Mouse (Mus musculus) hindbrain, embryonic 10.5 days (tissue): Measurements from ENCODE around the gene P3h4. TPM values are rescaled to one million over a fixed set of nuclear protein-coding genes. Genes with fewer than 3 reads are reported as not detected.
A peak's percentile ranks its signal among the peaks of the same experiment; 100 is the strongest.

ENCODE experiments used
- DNase-seq: peaks from one replicate; pipeline ENCODE4 v3.0.0-alpha.2; 2017; ENCODE audit warnings: low spot score
- H3K27ac ChIP-seq: fragments of 300-500 bp; sonication (generic); 2 replicates; pipeline ENCODE4 v1.5.1; 2016; ENCODE audit warnings: mild to moderate bottlenecking, moderate library complexity
- H3K27me3 ChIP-seq: fragments of 300-500 bp; sonication (generic); 2 replicates; pipeline ENCODE4 v1.6.1; 2016; ENCODE audit warnings: mild to moderate bottlenecking; ENCODE audit not compliant: poor library complexity, insufficient read depth, severe bottlenecking
- H3K36me3 ChIP-seq: fragments of 300-500 bp; sonication (generic); 2 replicates; pipeline ENCODE4 v1.6.1; 2016; ENCODE audit warnings: mild to moderate bottlenecking, moderate library complexity
- H3K4me1 ChIP-seq: fragments of 300-500 bp; sonication (generic); replicated peaks from 2 replicates; pipeline ENCODE4 v1.6.1; 2016; ENCODE audit warnings: mild to moderate bottlenecking
- H3K4me3 ChIP-seq: fragments of 300-500 bp; sonication (generic); 2 replicates; pipeline ENCODE4 v1.5.1; 2016; ENCODE audit warnings: mild to moderate bottlenecking, moderate library complexity
- H3K9me3 ChIP-seq: fragments of 300-500 bp; sonication (generic); 2 replicates; pipeline ENCODE4 v1.6.1; 2016; ENCODE audit warnings: mild to moderate bottlenecking, moderate library complexity
- WGBS: fragments of 180-500 bp; shearing (Covaris S2); methylation state at CpG from one replicate; pipeline ENCODE4 v1.1.7; 2016; 5-methylcytosine and 5-hydroxymethylcytosine counted together
- polyA plus RNA-seq: library from polyadenylated mRNA; unstranded; fragments of >200 nt; fragmentation: Nextera tagmentation; extraction: Ambion mirVana; gene quantifications from 2 replicates; pipeline ENCODE4 v1.2.1, GENCODE M21; 2016

P3h4 gene
- polyA plus RNA-seq, 1 experiment from 2014 or later: 27.0 TPM

DNA sequence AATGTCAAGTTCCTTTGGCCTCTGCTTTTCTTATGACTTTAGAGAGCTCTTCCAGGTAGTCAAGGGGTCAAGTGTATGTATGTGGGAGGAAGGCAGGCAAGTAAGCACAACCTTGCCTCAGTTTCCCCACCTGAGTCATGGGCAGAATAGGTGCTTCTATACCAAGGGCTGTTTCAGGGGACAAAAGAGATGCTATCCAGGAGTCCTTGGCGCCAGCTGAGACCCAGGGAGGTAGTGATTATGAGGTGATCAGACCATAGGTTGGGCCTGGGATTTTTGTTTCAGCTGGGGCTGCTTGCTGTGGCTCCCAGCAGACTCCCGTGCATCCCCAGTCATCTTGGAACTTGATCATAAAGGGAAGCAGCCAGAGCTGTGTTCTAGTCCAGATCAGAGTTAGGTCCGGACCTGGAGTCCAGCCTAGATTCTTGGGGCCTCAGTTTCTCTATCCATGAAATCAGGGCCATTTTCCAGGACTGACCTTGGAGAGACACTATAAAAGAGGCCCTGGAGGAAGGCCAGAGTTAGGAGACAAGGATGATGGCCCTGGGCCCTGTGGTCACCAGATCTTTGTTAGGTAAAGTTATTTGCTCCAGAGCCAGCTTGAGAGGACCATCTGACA is 10.1 kb downstream of the P3h4 start:
- Histone ChIP-seq H3K4me3 (no peak overlapping the region), H3K9me3 (no peaks in the 10 kb centered on the region), H3K27me3 (peaks cover 7% of the 10 kb centered on the region; the same call in 1 of the 2 replicates), H3K4me1 (peaks cover 24% of the 10 kb centered on the region), H3K36me3 (peaks cover 15% of the 10 kb centered on the region), H3K27ac (no peak overlapping the region)
- 83% methylated on average over 3 of the region's 3 CpGs for WGBS
- DNase-seq: no peak

GRCm38 (mm10) chr11:100403445-100404134 is 11.0 kb downstream of the P3h4 start:
- Histone ChIP-seq H3K27me3 (peaks cover 8% of the 10 kb centered on the region; the same call in 1 of the 2 replicates), H3K9me3 (no peaks in the 10 kb centered on the region), H3K4me1 (peaks cover 24% of the 10 kb centered on the region), H3K4me3 (no peak overlapping the region), H3K27ac (no peak overlapping the region), H3K36me3 (peaks cover 6% of the 10 kb centered on the region; the same call in 1 of the 2 replicates)
- 79% methylated on average over 10 of the region's 10 CpGs for WGBS
- no peak for DNase-seq

- Histone ChIP-seq H3K4me3 (no peak overlapping the region), H3K27me3 (peaks cover 8% of the 10 kb centered on the region; the same call in 1 of the 2 replicates), H3K36me3 (no peaks in the 10 kb centered on the region), H3K4me1 (peaks cover 32% of the 10 kb centered on the region), H3K9me3 (no peaks in the 10 kb centered on the region), H3K27ac (0 out of 2 replicates have a peak overlapping the region, but pooled peaks have one; percentile 41)
- DNase-seq: no peak
- WGBS: 81% methylated on average over 2 of the region's 2 CpGs
Observed at GRCm38 (mm10) chr11:100402682-100403081, 12.0 kb downstream of the P3h4 start.

DNA sequence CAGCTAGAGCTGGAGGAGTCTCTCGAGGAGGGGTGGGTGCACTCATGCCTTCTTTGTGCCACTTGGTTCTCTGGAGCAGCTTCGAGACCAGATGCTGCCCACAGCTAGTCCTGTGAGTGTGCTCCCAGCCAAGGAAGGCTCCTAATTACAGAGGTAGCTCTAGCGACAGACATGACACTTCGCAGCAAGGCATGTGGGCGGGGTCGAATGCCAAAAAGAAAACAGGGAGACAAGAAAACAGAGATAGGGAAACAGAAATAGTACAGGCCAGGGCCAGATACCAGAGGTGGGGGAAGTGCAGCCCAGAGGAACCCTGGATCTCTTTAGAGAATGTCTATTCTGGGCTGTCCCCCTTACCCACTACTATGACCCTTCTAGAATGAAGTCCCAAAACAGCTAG is 12.4 kb downstream of the P3h4 start:
- no peaks in the 10 kb centered on the region for H3K36me3 ChIP-seq
- 41% methylated on average over 6 of the region's 6 CpGs for WGBS
- DNase-seq: no peak
- peak overlapping the region; percentile 41; the same call in 1 of the 2 replicates for H3K27ac ChIP-seq
- no peaks in the 10 kb centered on the region for H3K9me3 ChIP-seq
- H3K27me3 ChIP-seq: peaks cover 10% of the 10 kb centered on the region
- peaks cover 36% of the 10 kb centered on the region for H3K4me1 ChIP-seq
- H3K4me3 ChIP-seq: no peak overlapping the region

GRCm38 (mm10) chr11:100400842-100401241 is 13.8 kb downstream of the P3h4 start:
- Histone ChIP-seq H3K36me3 (no peaks in the 10 kb centered on the region), H3K9me3 (no peaks in the 10 kb centered on the region), H3K27me3 (peaks cover 24% of the 10 kb centered on the region), H3K4me1 (peaks cover 50% of the 10 kb centered on the region), H3K27ac (no peak overlapping the region), H3K4me3 (no peak overlapping the region)
- 86% methylated on average over 6 of the region's 6 CpGs for WGBS
- no peak for DNase-seq

DNA sequence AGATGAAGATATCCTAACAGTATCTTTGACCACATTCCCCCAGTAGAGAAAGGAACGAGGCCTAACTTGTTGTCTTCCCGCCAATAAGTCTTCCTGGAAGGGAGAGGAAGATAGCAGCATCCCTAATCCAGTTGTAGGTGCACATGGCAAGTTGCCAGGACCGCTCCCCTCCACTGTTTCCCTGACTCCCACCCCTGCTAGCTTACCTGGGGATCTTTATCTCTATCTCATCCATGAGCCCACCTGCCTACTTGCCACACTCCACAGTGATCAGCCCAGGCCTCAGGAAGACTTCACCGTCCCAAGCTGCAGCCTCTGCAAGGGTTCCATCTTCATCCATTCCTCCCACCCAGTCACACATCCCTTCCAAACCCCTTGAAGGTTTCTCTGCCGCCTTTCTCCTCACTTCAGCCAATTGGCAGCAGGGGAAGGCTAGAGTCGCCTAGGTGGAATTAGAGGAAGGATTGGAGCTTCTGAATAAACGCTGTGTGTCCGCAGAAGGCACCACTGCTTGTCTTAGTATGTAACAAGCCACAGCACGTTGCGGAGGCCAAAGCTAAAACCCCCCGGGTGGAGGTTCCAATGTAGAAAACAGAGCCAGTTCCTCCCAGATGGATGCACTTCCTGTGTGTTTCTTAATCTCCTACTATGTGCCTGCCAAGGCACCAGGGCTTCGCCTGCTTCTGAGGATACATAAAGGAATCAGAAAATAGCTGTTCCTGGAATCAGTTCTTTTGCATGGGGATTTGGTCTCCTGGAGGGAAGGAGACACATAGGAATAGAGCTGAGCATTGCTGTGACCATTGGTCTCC is 14.7 kb downstream of the P3h4 start:
- Histone ChIP-seq H3K36me3 (no peaks in the 10 kb centered on the region), H3K9me3 (no peaks in the 10 kb centered on the region), H3K27ac (no peak overlapping the region), H3K4me1 (peaks cover 59% of the 10 kb centered on the region), H3K4me3 (no peak overlapping the region), H3K27me3 (peaks cover 33% of the 10 kb centered on the region)
- DNase-seq: no peak
- 78% methylated on average over 12 of the region's 12 CpGs for WGBS

DNA sequence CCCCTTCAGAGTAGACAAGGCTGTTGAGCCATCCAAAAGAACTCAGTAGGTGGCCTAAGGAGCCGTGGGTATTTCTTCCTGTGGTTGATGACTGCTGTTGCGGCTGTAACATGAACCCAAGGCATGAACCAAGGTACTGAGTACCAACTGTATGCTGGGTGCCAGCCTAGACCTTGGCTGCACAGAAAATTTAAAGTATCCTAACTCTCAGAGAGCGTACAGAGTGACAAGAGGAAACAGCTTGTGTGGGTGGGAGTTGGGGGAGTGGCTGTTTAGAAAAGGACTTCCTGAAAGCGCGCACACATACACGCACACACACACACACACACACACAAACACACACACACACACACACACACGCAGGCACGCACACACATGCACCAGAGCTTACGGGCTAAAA is 15.3 kb downstream of the P3h4 start:
- H3K36me3 ChIP-seq: no peaks in the 10 kb centered on the region
- H3K27ac ChIP-seq: no peak overlapping the region
- H3K4me1 ChIP-seq: peaks cover 61% of the 10 kb centered on the region
- H3K27me3 ChIP-seq: peaks cover 39% of the 10 kb centered on the region
- no peaks in the 10 kb centered on the region for H3K9me3 ChIP-seq
- DNase-seq: no peak
- WGBS: 78% methylated on average over 9 of the region's 9 CpGs
- no peak overlapping the region for H3K4me3 ChIP-seq

DNA sequence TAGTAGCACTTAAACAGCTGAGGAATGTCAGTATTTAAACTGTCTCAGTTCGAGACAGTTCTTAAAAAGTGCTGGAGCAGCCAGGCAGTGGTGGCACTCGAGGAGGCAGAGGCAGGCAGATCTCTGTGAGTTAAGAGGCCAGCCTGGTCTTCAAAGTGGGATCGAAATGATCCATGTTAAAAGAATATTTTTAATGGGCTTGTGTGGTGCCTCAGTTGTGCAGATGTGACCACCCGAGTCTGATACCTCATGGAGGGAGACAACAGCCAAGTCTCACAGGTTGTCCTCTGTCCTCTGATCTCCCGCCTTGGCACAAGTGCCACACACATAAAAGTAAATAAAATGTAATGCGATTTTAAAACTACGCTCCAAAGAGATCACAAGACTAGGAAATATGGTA is 16.1 kb downstream of the P3h4 start:
- no peak overlapping the region for H3K4me3 ChIP-seq
- peaks cover 46% of the 10 kb centered on the region for H3K27me3 ChIP-seq
- DNase-seq: no peak
- 94% methylated on average over 7 of the region's 7 CpGs for WGBS
- H3K27ac ChIP-seq: no peak overlapping the region
- no peaks in the 10 kb centered on the region for H3K36me3 ChIP-seq
- H3K4me1 ChIP-seq: peaks cover 62% of the 10 kb centered on the region
- H3K9me3 ChIP-seq: no peaks in the 10 kb centered on the region

DNA sequence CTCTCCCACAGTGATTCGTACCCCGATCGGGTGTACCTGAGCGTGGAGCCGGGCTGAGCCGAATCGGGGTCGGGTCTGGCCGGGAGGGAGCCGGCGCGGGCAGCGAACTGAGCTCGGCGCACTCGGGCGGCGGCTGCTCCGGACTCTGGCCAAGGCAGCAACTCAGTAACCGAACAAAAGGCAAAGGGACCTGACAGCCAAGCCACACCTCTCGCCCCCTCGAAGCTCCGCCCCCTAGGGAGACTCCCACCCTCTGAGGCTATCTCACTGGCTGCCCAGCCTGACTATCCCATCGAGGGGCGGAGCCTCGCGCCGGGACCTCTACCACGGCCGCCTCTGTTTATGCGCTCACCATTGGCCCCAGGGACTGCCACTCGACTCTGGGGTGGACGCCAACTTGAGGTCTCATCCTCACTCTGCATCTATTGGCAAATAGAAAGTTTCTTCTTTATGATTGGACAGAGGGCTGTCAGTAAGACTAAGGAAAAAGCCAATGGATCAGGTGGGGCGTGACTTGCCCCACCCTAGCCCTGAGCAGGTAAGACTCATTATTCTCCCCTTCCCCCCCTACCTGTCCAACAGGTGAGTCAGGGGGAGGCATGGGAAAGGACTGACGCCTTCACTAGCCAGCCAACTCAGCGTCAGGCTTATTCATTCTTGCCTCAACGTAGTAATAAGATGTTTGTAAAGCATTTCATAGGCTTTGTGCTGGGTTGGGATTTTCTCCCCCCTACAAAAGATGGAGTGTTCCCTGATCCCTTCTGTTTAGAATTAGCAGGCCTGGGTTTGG is 16.8 kb downstream of the P3h4 start, which contains the start of gene Jup:
Gene Jup, minus strand, starts transcription at position 164 of the 790 bp plus-strand sequence.
- WGBS: under 1% methylated on average over 37 of the region's 37 CpGs
- Histone ChIP-seq H3K9me3 (no peaks in the 10 kb centered on the region), H3K27ac (peak within 1 kb of the TSS; percentile 89), H3K36me3 (no peaks in the 10 kb centered on the region), H3K4me3 (peak within 1 kb of the TSS; percentile 65), H3K27me3 (peaks cover 50% of the 10 kb centered on the region), H3K4me1 (peaks cover 62% of the 10 kb centered on the region)
- peak; percentile 99 for DNase-seq

- Histone ChIP-seq H3K27me3 (peaks cover 50% of the 10 kb centered on the region), H3K4me3 (peak overlapping the region; percentile 65), H3K27ac (peak overlapping the region; percentile 89), H3K36me3 (no peaks in the 10 kb centered on the region), H3K9me3 (no peaks in the 10 kb centered on the region), H3K4me1 (peaks cover 59% of the 10 kb centered on the region)
- DNase-seq: peak; percentile 39
- WGBS: 3% methylated on average over 42 of the region's 42 CpGs
Observed at GRCm38 (mm10) chr11:100396886-100397599, 17.6 kb downstream of the P3h4 start.

- H3K36me3 ChIP-seq: no peaks in the 10 kb centered on the region
- H3K4me3 ChIP-seq: peak overlapping the region; percentile 65
- H3K9me3 ChIP-seq: no peaks in the 10 kb centered on the region
- H3K27ac ChIP-seq: peak overlapping the region; percentile 60; the same call in 1 of the 2 replicates
- H3K4me1 ChIP-seq: peaks cover 58% of the 10 kb centered on the region
- 35% methylated on average over 17 of the region's 17 CpGs for WGBS
- H3K27me3 ChIP-seq: peaks cover 50% of the 10 kb centered on the region
- peak; percentile 23 for DNase-seq
Observed at GRCm38 (mm10) chr11:100395861-100396631, 18.6 kb downstream of the P3h4 start.
